Mouse (Mus musculus) CD4-positive, CD25-positive, alpha-beta regulatory T cell (primary cell): ENCODE measurements around the gene Olfr1509. TPM values are rescaled to one million over a fixed set of nuclear protein-coding genes. Genes with fewer than 3 reads are reported as not detected.

ENCODE experiments used
- polyA plus RNA-seq: library from polyadenylated mRNA; unstranded; fragments of 100-300 nt; shearing (Covaris generic); gene quantifications from one replicate; pipeline ENCODE4 v1.2.1, GENCODE M21; 2017

Olfr1509 gene
- polyA plus RNA-seq: not detected

GRCm38 (mm10) chr14:52442690-52443089 lies at the start of gene Olfr1509:
TSS of gene Olfr1509 (plus strand) at chr14:52442990.

GRCm38 (mm10) chr14:52397279-52397678 lies 45.5 kb upstream of the Olfr1509 start, which contains the start of gene Olfr1511:
TSS of gene Olfr1511 (minus strand) at chr14:52397379.

GRCm38 (mm10) chr14:52414273-52414672 lies 28.5 kb upstream of the Olfr1509 start, which contains the start of gene Olfr1510:
TSS of gene Olfr1510 (minus strand) at chr14:52414373.

GRCm38 (mm10) chr14:52467395-52467794 lies 24.6 kb downstream of the Olfr1509 start, which contains the start of gene Olfr1508:
TSS of gene Olfr1508 (minus strand) at chr14:52467495.

GRCm38 (mm10) chr14:52495516-52495915 lies 52.7 kb downstream of the Olfr1509 start, which contains the start of gene Olfr1507:
TSS of gene Olfr1507 (minus strand) at chr14:52495749.

Other genes with a start within 250 kb of the Olfr1509 start
- gene Supt16, start 245.6 kb upstream of the Olfr1509 start, polyA plus RNA-seq: 20.1 TPM
- 36.3 TPM for gene Chd8, start 185.2 kb upstream of the Olfr1509 start, polyA plus RNA-seq
- 89.2 TPM for gene Tox4, start 163.8 kb upstream of the Olfr1509 start, polyA plus RNA-seq
- 19.7 TPM for gene Rab2b, start 163.4 kb upstream of the Olfr1509 start, polyA plus RNA-seq
- 71.0 TPM for gene Mettl3, start 137.9 kb upstream of the Olfr1509 start, polyA plus RNA-seq
- 4.3 TPM for gene Sall2, start 114.2 kb upstream of the Olfr1509 start, polyA plus RNA-seq
- gene Olfr1513, start 86.6 kb upstream of the Olfr1509 start, polyA plus RNA-seq: not detected
- gene Olfr1512, start 63.8 kb upstream of the Olfr1509 start, polyA plus RNA-seq: not detected
- gene Olfr1511, start 45.6 kb upstream of the Olfr1509 start, polyA plus RNA-seq: not detected
- not detected for gene Olfr1510, start 28.6 kb upstream of the Olfr1509 start, polyA plus RNA-seq
- gene Olfr1508, start 24.5 kb downstream of the Olfr1509 start, polyA plus RNA-seq: not detected
- not detected for gene Olfr1507, start 52.8 kb downstream of the Olfr1509 start, polyA plus RNA-seq